Mouse (Mus musculus) layer of hippocampus, adult 9-11 months (tissue): ENCODE measurements around the gene Rora.

Experiments used
- DNase-seq: peaks from one replicate; pipeline ENCODE4 v3.0.0; 2022

Gene Rora

DNA sequence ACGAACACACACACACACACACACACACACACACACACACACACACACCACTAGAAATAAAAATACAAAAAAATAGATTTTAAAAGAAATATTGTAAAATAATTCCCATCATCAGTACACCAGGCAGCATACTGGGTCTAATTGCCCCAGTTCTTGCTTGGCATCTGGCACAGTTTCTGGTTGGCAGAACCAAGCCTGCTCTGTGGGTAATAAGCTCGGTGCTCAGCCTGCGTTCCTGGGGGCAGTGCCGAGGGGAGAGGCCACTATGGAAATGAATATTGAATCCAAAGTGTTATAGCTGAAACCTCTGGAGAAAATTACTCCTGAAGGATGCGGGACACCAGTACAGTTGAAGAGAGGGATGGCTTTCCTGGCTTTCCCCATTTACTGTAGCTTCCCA, 310.3 kb downstream of the Rora start:
- DNase-seq, result no peak

DNA sequence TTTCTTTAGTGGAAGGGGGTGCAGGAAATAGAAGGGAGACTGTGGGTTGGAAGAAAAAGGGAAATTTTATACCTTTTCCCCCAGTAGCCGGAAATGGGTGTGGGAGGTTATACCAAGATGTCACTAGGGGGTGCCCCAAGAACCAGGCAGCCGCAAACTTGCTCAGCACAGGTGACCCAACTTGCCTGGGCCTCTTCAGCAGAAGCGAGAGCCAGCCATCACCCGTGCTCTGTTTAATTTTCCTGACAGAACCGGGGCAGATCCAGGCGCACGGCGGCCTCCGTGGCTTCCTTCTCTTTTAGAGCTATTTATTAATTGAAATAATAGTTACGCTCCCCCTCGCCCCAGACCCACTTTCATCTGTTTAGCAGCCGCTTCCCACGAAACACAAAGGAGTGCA, 313.0 kb downstream of the Rora start:
- no peak for DNase-seq

DNA sequence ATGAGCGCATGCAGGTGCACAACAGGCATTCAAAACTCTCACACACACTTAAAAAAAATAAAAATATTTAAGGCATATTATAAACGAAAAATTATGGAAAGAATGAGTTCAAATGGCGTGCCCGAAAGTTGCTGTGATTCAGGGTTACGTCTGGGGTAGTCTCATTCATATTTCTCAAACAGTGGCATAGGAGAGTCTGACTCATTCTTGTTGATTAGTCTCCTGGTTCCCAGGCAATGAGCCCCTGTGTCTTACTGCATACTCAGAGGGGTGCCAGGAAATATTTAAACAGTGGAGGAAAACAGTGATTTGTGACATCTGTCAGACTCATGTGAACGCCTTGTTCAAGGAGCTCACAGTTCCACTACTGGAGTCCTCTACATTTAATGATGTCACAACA, 316.5 kb downstream of the Rora start:
- no peak for DNase-seq

DNA sequence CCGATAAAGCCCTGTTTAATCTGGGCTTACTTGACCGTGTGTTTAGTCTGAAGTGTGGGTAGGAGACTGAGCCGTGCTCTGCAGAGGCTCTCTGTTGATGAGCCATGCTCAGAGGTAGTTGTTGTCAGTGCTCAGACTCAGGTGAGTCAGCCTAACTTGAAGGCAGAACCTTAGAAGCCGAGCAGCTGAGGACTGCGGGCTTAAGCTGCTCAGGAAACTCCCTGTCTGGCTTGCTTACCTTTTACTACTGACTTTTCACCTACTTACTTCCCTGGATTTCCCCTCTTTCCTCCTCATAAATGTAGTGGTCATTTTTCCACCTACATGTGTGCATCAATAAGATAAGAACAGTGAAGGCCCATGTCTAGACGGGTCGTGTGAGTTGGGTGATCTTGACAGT, 318.7 kb downstream of the Rora start:
- no peak for DNase-seq

DNA sequence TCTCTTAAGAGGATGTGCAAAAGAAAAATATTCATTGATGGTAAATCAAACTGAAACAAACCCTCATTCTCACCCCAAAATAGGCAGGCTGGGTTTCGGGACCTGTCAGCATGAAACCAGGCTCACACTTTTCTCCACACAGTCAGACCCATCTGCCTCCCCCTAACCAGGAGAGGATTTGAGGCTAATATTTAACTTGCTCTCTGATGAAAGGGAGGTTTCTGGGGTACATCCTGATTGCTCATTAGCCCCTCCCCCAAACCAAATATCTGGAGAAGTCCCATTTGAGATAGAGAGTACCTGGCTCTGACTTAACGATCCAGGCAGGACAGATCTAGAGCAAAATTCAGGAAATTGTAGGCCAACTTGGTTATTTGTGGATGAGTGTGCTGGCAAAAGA, 320.9 kb downstream of the Rora start:
- no peak for DNase-seq

DNA sequence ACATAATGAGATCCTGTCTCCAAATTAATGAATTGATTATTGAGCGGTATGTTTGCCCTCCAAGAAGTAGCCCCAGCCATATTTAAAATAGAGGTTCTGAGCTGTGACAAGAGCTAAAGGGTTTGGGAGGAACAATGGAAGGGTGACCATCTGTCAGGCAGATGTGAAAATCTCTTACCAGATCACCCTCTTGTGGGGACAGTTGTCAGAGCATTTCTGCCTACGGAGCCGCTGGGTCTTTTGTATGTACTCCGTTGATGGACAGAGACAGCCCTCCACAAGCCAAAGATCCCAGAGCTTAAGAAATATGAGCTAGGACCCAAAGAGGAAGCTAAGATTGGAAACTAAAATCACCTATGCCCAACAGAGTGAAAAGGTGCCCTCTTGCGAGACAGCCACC, 322.6 kb downstream of the Rora start:
- no peak for DNase-seq

DNA sequence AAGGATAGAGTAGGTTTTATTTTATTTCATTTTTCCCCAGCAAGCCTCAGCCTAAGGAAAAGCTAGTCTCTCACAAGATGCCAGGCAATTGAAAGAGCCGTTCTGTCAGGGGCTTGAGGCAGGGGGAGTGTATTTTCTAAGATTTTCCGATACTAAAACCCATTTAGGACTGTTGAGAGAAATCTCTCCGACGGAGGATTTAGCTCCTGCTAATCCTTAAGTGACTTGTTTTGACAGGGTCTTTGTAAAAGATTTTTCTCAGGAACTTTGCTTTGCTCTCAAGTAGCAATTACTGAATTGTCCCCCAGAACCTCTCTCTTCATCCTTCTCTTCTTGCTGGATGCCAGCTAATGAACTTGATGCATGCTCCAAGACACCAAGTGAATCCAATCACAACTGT, 323.3 kb downstream of the Rora start:
- DNase-seq, result no peak

DNA sequence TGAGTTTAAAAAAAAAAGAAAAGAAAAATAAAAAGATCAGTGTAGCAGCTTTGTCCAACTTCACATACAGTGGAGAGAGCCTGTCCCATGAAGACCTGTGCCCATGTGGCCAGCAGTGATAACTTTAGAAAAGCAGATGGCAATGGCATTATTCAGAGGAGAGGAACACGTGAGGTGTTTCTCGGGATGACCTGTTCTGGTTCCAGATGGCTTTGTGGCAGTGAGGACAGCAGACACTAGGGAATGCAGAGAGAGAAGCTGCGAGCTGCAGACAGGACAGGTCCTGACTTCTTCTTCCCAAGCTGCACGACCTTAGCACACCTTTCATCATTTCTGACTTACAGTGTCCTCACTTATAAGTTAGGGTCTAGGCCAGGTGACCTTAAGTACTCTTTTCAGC, 325.1 kb downstream of the Rora start:
- DNase-seq, result no peak

DNA sequence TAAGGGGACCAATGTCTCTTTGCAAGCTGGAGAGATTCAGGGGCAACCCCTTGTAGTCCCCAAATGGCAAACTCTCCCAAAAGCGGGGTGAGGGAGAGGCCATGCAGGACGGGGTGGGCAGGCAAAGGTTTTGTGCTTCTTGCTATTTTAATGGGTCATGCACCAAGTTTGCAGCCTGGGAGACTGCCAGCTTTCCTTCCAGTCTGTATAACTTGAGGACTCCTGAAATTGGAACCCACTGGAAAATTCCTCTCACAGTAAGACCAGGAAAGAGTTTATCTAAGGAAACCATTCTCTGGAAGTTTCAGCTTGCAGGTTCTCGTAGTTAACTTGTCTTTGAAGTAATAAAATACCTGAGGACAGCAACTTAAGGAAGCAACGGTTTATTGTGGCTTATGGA, 326.5 kb downstream of the Rora start:
- no peak for DNase-seq

DNA sequence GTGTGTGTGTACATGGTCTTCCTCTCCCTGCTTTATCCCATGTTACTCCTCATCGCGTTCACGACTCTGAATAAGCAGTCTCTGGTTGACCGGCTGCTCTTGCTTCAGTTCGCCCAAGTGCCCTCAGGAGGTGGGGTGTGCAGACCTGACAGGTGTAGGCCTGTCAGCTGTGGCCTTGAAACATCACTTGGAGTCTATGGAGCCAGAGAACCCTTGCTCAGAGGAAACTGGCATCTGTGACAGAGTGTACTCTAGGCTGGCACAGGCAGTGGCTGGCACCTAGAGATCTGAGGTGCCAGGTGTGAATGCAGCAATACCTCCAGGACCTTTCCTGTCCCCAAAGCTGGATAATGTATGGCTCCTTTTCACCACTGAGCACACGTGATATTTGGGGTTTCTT, 331.5 kb downstream of the Rora start:
- DNase-seq, result no peak

DNA sequence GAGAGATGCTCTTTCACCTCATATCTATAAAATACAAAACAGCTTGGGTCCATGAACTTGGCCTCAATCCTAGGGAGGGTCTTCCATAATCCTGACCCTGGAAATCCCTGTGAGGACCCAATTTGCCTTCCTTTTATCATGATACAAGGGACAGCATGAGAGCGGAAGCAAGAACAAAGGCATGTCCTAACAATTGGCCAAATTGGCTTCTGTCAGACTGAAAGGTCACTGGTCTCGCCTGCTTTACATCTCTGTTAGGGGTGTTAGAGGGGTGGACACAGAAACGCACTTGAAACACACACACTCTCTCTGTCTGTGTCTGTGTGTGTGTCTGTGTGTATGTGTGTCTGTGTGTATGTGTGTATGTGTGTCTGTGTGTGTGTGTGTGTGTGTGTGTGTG, 332.2 kb downstream of the Rora start:
- no peak for DNase-seq

DNA sequence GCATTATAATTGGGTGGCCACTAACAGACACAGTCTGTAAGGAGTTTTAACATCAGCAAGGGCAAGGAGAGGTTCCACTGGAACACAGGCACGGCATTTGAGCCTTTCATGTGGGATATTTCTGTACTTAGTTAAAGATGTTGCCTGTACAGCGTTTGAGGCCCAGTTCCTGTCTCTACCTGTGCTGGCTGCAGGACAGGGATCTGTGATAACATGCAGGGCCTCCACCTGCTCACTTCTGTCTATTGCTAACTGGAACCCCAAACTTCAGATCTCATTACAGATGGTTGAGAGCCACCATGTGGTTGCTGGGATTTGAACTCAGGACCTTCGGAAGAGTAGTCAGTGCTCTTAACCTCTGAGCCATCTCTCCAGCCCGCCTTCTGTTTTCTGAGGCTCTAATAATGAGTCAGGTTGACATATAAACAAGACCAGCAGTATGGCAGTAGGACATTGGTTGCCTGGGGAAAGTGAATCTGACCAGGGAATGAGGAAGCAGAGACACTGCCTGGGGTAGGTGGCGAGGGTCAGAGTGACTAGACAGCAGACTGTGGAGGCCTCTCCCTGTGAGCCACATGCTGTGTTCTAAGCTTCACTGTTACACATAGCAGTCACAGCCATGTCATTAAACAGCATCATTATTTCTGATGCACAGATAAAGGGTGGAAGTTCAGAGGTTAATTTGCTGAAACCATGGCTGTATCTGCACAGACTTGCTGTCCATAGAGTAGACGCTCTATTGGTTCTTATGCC, 333.9 kb downstream of the Rora start:
- DNase-seq, result no peak

DNA sequence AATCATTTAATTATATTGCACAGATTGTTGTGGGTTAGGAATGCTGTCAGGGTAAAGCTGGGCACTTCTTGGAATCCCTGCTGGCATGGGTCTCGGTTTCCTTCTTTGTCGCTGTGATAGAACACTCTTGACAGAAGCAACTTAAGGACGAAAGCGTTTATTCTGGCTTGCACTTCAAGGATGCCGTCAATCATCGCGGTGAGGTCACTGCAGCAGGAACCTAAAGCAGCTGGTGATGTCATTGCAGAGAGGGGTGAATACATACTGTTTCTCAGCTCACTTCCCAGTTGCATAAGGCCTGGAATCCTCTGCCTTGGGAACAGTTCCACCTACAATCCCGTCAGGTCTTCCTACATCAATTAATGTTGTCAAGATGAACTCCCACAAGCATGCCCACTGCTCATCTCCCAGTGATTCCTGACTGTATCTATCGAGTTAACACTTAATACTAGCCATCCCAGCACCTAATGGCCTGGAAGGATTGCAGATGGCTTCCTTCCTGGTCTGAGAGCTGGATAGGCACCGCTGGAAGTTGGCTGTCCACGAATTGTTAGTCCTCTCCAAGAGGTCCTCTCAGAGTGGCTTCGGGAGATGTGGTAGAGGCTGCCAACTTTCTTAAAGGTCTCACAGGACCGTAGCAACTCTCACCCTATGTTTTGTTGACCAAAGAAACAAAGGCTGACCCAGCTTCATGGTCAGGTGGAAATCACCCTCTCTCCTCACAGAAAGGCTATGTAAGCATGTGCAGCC, 334.8 kb downstream of the Rora start:
- no peak for DNase-seq

DNA sequence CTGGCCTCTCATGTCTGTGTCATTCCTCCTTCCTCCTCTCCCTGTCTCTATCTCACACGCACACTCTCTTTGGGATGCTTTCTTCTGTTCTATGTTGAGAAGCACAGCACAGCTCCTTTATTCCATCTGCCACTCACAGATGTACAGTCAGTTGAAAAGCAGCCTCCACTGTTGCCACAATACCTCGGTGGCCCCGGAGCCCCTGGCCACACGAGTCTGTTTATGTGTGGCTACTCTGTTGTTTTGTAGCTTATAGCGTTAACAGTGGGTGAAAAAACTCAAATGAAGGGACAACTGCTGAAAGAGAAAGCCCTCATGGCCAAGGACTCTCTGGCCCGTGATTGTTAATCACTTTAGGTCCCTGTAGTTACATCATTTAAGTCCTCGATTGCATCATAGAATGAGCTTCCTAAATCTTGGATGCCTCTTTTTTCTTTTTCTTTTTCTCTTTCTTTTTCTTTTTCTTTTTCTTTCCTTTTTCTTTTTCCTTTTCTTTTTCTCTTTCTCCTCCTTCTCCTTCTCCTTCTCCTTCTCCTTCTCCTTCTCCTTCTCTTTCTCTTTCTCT, 336.4 kb downstream of the Rora start:
- DNase-seq, result no peak

DNA sequence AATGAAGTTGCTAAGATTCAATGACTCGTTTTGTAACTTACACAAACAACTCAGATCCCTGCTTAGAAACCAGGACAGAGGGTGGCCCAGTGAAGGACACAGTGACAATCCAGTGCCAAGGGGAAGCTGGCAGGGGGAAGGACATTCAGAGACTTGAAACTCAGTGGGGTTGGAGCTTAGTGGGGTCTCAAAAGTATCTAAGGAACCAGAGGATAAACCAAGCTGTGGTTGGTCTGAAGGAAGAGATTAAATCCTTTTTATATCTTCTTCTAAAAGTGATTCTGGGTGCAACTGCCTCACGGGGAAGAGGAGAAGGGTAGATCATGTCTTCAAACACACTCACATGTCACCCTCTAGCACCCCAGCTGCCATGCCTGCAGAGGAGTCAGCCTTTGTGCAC, 340.3 kb downstream of the Rora start:
- DNase-seq, result no peak

DNA sequence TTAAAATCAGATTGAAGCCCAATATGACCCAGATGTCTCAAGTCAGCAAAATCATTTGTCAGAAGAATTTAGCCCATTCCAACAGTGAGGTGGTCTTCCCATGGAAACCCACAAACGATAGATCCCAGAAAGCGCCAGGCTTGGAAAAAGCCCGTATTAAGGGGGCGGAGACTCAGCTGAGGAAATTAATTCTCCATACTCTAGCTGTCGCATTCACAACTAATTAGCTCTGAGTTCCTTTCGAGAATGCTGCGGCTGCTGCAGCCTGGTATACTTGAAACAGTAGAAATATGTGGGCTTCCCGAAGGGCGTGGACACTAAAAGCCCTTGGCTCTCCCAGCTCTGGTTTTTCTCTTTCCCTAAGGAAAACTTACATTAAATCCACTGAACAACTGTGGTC, 345.4 kb downstream of the Rora start:
- DNase-seq, result no peak

DNA sequence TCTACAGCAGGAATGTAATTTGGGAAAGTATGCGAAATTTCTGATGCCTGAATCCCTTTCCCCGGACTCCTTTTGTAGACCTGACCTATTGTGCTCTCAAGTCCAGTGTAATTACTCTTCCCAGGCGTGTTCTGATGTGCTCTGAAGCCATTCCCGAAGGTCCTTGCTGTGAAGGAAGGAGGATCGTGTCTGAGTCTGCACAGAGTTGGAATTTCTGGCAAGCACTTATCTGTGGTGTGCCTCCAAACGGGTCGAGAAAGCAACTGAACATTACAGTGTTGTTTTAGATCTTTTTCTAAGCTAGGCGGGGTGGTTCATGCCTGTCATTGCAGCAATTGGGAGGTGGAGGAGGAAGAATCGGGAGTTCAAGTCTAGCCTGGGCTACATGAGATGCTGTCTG, 350.9 kb downstream of the Rora start:
- DNase-seq, result no peak

DNA sequence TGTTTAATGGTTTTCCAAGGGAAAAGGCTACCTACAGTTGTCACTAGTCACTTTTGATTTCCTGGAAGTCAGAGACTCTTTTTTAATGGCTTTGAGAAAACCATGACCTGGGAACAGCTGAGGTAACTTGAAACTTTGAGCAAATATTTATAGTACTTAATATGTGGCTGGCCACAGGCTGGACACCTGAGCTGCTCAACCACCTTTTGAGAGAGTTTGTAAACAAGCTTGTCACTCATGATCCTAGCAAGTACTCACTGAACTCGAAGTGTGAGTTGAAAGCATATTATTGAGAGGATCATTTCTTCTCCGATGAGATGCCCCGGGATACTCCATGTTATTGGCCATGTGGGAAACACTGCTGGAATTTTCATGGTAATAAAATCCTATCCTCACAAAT, 353.1 kb downstream of the Rora start:
- no peak for DNase-seq

DNA sequence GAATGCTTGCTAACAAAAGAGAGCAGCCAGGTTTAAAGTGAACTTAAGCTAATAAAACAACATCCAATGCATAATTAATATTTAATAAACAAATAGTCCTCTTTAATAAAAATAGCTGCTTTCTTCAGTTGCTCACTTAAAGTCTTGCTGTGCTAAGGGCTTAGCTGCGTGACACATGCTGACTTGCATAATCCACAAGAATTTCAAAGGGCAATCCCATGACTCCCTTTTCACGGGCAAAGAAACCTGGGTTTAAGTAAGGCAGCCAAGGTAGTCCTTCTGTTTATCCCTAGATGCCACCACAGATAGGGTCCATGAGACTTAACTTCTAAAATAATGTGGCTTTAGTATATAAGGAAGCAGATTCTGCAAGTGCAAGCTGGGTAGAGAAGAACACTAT, 355.1 kb downstream of the Rora start:
- DNase-seq, result no peak

DNA sequence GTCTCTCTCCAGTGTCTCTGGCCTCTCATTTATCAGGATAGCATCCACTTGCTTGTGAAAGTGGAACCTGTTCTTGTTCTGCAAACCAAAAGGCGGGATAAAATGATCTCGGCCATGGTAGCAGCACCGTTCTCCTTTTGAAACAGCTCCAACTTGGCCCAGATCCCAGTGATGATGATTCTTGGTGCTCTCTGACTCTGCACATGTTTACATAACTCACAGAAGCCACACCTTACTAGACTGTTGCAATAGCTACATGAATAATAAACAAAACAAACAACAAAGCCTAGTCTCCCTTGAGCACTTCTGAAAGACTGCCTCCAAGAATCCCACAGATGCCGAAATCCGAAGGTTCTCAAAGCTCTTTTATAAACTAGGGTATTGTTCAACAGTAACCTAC, 357.3 kb downstream of the Rora start:
- DNase-seq, result no peak

DNA sequence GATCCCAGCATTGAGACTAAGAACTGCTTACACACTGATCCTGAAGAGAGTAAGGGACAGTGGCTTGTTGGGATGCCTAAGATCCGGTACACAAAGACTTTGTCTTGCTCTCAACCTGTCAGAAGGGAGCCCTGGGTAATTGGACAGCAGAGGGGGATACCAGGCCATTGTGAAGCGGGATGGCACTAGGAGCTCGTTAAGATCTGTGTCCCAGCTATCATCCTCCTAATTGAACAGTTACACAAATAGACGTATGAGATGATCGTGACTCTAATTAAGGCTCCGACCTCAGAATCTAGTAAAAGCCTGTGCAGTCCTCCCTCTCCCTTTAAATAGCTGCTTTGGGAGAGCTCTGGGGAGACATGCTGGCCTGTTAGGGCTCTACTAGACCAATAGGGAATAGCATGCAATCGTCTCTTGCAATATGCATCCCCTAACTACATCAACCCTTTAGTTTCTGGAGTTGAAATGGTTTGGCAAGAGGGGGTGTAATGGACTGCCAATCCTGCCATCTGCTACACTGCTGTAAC, 359.7 kb downstream of the Rora start:
- no peak for DNase-seq

DNA sequence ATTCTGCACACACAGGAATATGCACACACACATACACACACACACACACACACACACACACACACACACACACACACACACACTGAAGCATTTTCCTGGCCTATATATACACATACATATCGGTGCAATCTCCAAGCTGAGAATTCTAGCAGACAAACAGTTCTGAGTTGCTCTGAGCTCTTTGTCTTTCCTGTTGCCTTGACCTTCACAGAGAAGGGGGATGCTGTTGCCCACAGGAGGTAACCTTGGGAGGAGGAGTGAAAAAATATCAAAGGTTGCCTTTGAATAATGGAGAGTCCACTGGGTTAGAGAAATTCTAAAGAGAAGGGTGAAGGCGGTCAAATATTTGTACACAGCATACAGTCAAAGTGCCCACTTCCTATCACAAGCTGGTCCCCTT, 360.6 kb downstream of the Rora start:
- DNase-seq, result no peak

DNA sequence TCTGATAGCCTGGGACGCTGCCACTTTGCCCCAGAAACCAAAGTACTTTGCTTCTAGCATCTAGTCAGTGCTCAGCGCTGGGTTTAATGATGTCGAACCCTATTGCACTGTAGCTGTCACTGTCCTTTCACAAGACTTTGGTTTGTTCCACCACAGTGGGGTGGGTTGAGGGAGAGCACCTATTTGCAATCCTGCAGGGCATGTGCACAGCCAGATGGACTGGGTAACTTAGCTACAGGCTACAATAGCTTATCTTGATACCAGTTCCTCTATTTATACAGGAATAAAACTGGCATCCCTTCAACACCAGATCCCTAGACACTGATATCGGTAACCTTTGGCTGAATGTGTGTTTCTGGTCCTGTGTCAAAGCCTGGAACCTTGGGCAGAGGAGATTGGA, 366.8 kb downstream of the Rora start:
- DNase-seq, result no peak

DNA sequence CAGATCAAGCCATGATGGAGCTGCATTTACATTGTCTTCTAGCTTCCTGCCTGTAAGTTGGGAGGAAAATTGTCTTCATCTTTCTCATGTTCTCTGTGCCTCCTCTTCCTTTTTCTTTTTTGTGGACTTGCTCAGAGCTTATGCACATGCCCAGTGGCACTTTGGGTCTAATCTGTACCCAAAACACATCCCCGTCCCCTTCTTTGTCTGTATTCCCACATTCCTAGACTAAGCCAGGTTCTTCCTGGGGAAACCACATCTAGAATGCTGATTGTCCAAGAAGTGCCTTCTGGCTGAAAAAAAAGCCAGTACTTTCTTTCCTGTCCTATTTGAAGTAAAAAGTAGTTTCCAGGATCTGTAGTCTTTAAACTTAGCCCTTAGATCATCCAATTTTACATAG, 367.9 kb downstream of the Rora start:
- no peak for DNase-seq
